Mouse (Mus musculus): ENCODE measurements around the gene Csrp1.

GRCm38 (mm10) chr1:135671956-135672355 lies 47.9 kb upstream of the Csrp1 start:
- TF ChIP-seq CTCF (IDR thresholded peaks at IDR 0.05; ENCODE audit: low read depth, low read length) (no peak), POLR2A (IDR thresholded peaks at IDR 0.05; ENCODE audit: insufficient read depth, low read length) (no peak), EP300 (IDR thresholded peaks at IDR 0.05; ENCODE audit: insufficient read depth, low read depth, low read length) (no peak)
